Mouse (Mus musculus) MEL (cell line): ENCODE data around the gene Efna2. TPM values are rescaled to one million over a fixed set of nuclear protein-coding genes. Genes with fewer than 3 reads are reported as not detected.

Experiments used
- DNase-seq: peaks from one replicate; pipeline ENCODE4 v3.0.0; 2011; ENCODE audit warnings: low read depth, low spot score
- H3K27ac ChIP-seq: 2 replicates; pipeline ENCODE4 v1.5.1; 2012; ENCODE audit warnings: low read depth, mild to moderate bottlenecking, control low read depth, low read length, moderate library complexity; ENCODE audit not compliant: control insufficient read depth
- H3K27me3 ChIP-seq, 2 experiments: fragments of 150-350 bp in 1 of 2; sonication (generic) in 1 of 2; 2 replicates each; pipeline ENCODE4 v1.6.1; 2012; ENCODE audit warnings: low read length in 2 of 2, mild to moderate bottlenecking in 2 of 2, improper control_type of control experiment in 1 of 2, moderate library complexity in 1 of 2; ENCODE audit not compliant: insufficient read depth in 2 of 2, control insufficient read depth in 1 of 2
- H3K36me3 ChIP-seq, 2 experiments: 2 replicates each; pipeline ENCODE4 v1.6.1; 2012 to 2014; ENCODE audit warnings: low read length in 2 of 2, improper control_type of control experiment in 1 of 2, inconsistent platforms in 1 of 2, mild to moderate bottlenecking in 1 of 2; ENCODE audit not compliant: insufficient read depth in 2 of 2, control insufficient read depth in 1 of 2
- H3K4me1 ChIP-seq, 2 experiments: fragments of 150-350 bp in 1 of 2; sonication (generic) in 1 of 2; 2 replicates each; pipeline ENCODE4 v1.6.1; 2012; ENCODE audit warnings: low read length in 2 of 2, improper control_type of control experiment in 1 of 2, mild to moderate bottlenecking in 1 of 2; ENCODE audit not compliant: insufficient read depth in 2 of 2, control insufficient read depth in 1 of 2
- H3K4me3 ChIP-seq, 2 experiments: fragments of 150-350 bp in 1 of 2; sonication (generic) in 1 of 2; 2 replicates each; pipeline ENCODE4 v1.5.1; 2012; ENCODE audit warnings: low read depth in 2 of 2, low read length in 2 of 2, mild to moderate bottlenecking in 2 of 2, moderate library complexity in 2 of 2, control low read depth in 1 of 2, improper control_type of control experiment in 1 of 2; ENCODE audit not compliant: control insufficient read depth in 1 of 2, insufficient read depth in 1 of 2
- H3K79me2 ChIP-seq: 2 replicates; pipeline ENCODE4 v1.6.1; 2012; ENCODE audit warnings: mild to moderate bottlenecking, low read length, moderate library complexity; ENCODE audit not compliant: control insufficient read depth, poor library complexity, insufficient read depth
- H3K9ac ChIP-seq: 2 replicates; pipeline ENCODE4 v1.6.1; 2012; ENCODE audit warnings: low read depth, mild to moderate bottlenecking, control low read depth, low read length, moderate library complexity; ENCODE audit not compliant: control insufficient read depth, poor library complexity, severe bottlenecking
- H3K9me3 ChIP-seq: fragments of 150-350 bp; sonication (generic); replicated peaks from 2 replicates; pipeline ENCODE4 v1.6.1; 2012; ENCODE audit warnings: mild to moderate bottlenecking, low read length, improper control_type of control experiment, moderate library complexity; ENCODE audit not compliant: insufficient read depth
- E2F4 ChIP-seq: IDR thresholded peaks from 2 replicates; pipeline ENCODE4 v1.6.1; 2011; ENCODE audit warnings: low read depth, low read length, improper control_type of control experiment, borderline replicate concordance
- EP300 ChIP-seq, 2 experiments: IDR thresholded peaks; 2 replicates each; pipeline ENCODE4 v1.6.1; 2011; ENCODE audit warnings: improper control_type of control experiment in 2 of 2, low read length in 2 of 2, low read depth in 1 of 2, mild to moderate bottlenecking in 1 of 2
- KAT2A ChIP-seq: conservative IDR thresholded peaks from 2 replicates; pipeline ENCODE4 v1.6.1; 2012; ENCODE audit warnings: low read depth, low read length, improper control_type of control experiment, inconsistent platforms
- MAX ChIP-seq: IDR thresholded peaks from 2 replicates; pipeline ENCODE4 v1.6.1; 2011; ENCODE audit warnings: low read length, improper control_type of control experiment
- MYC ChIP-seq: IDR thresholded peaks from 2 replicates; pipeline ENCODE4 v1.6.1; 2011; ENCODE audit warnings: low read depth, mild to moderate bottlenecking, low read length, improper control_type of control experiment, moderate library complexity
- POLR2A ChIP-seq, 2 experiments: IDR thresholded peaks; 2 replicates each; pipeline ENCODE4 v1.6.1; 2011 to 2012; ENCODE audit warnings: low read length in 2 of 2, mild to moderate bottlenecking in 2 of 2, control low read depth in 1 of 2, improper control_type of control experiment in 1 of 2, low read depth in 1 of 2, moderate library complexity in 1 of 2; ENCODE audit not compliant: control insufficient read depth in 1 of 2, insufficient read depth in 1 of 2, poor library complexity in 1 of 2
- TBP ChIP-seq: IDR thresholded peaks from 2 replicates; pipeline ENCODE4 v1.8.0; 2011; ENCODE audit warnings: low read depth, low read length, improper control_type of control experiment
- TCF12 ChIP-seq: IDR thresholded peaks from 2 replicates; pipeline ENCODE4 v1.6.1; 2014; ENCODE audit warnings: low read depth, mild to moderate bottlenecking, inconsistent platforms, low read length, improper control_type of control experiment, moderate library complexity
- USF2 ChIP-seq, 2 experiments: IDR thresholded peaks; 2 replicates each; pipeline ENCODE4 v1.6.1; 2011 to 2012; ENCODE audit warnings: improper control_type of control experiment in 2 of 2, low read length in 2 of 2, borderline replicate concordance in 1 of 2, inconsistent platforms in 1 of 2, low read depth in 1 of 2, mild to moderate bottlenecking in 1 of 2; ENCODE audit not compliant: insufficient read depth in 1 of 2
- ZKSCAN1 ChIP-seq: IDR thresholded peaks from 2 replicates; pipeline ENCODE4 v1.6.1; 2012; ENCODE audit warnings: low read depth, mild to moderate bottlenecking, inconsistent platforms, low read length, improper control_type of control experiment, moderate library complexity
- ZNF384 ChIP-seq: IDR thresholded peaks from 2 replicates; pipeline ENCODE4 v1.6.1; 2012; ENCODE audit warnings: low read depth, mild to moderate bottlenecking, inconsistent platforms, low read length, improper control_type of control experiment
- polyA plus RNA-seq, 2 experiments: library from polyadenylated mRNA; stranded (reverse) in 1 of 2; unstranded in 1 of 2; fragments of >175 nt in 1 of 2; fragments of >200 nt in 1 of 2; gene quantifications; 2 replicates each; pipeline versions ENCODE4 v1.2.1 to v1.2.4; 2012; ENCODE audit warnings: low replicate concordance in 2 of 2, low read depth in 1 of 2; ENCODE audit not compliant: insufficient read length in 2 of 2, insufficient read depth in 1 of 2, missing spikeins in 1 of 2
- total RNA-seq: library from RNA; depleted of rRNA; stranded (reverse); fragments of 300-350 nt; gene quantifications from 2 replicates; pipeline ENCODE4 v1.2.3, GENCODE M21; 2012; rRNA removed

The Efna2 gene
- total RNA-seq (0.12 TPM in 1 of 2 replicates, not detected in the other), polyA plus RNA-seq (1 to 10 TPM in 1 of 2 experiments, not detected in 1; 2.8 TPM)

DNA sequence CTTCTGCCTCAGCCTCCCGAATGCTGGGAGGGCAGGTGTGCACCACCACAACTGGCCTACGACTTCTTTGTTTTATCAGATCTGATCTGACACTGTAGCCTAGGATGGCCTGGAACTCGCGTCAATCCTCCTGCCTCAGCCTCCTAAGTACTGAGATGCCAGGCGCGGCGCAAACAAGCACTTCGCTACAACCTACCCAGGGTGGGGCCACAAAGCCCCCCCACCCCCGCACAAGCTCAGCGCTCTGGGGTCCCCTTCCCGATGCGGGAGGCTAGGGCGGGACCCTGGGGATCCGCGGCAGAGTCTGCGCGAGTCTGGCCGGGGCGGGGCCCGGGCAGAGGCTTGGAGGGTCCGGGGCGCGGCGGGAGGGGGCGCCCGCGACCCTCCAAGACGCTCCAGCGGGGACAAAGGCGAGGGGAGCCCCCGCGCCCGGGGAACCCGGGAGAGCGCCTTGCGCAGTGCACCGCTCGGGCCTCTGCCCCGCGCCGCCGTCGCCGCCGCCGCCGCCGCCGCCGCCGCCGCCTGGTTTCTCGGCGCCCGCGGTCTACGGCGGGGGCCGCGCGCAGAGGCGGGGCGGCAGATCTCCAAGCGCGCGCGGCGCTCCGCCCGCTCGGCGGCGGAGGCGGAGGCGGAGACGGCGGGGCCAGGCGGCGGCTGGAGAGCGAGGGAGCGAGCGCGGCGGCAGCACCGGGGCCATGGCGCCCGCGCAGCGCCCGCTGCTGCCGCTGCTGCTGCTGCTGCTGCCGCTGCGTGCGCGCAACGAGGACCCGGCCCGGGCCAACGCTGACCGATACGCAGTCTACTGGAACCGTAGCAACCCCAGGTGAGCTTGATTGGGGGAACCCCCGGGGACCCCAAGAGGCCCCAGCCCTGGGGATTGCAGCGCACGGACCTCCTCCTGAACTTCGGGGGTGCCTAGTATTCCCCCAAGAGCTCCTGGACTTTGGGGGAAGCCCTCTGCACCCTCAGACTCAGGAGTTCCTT, at the start of gene Efna2:
Gene Efna2 (plus strand): TSS at position 415 of the 984 bp plus-strand sequence.
- Histone ChIP-seq H3K4me3 (peak within 1 kb of the TSS in 1 of 2 experiments; percentile 35; a peak in 2 of 4 replicates), H3K27ac (no peak within 1 kb of the TSS), H3K9me3 (no peaks in the 10 kb centered on the region), H3K27me3 (peaks cover 9 to 12% of the 10 kb centered on the region in 2 experiments), H3K79me2 (no peaks in the 10 kb centered on the region), H3K4me1 (no peaks in the 10 kb centered on the region), H3K36me3 (no peaks in the 10 kb centered on the region), H3K9ac (peak within 1 kb of the TSS; percentile 53)
- no peak for TF ChIP-seq TCF12
- no peak for TF ChIP-seq TBP
- no peak for TF ChIP-seq USF2 (IDR thresholded peaks at IDR 0.05; ENCODE audit: borderline replicate concordance in 1 of 2, insufficient read depth in 1 of 2, low read depth in 1 of 2, low read length in 2 of 2)
- TF ChIP-seq E2F4, result no peak
- no peak for TF ChIP-seq KAT2A
- no peak for TF ChIP-seq EP300 (IDR thresholded peaks at IDR 0.05; ENCODE audit: low read depth in 1 of 2, low read length in 2 of 2)
- TF ChIP-seq ZKSCAN1, result no peak
- no peak for TF ChIP-seq MYC
- DNase-seq, result no peak

DNA sequence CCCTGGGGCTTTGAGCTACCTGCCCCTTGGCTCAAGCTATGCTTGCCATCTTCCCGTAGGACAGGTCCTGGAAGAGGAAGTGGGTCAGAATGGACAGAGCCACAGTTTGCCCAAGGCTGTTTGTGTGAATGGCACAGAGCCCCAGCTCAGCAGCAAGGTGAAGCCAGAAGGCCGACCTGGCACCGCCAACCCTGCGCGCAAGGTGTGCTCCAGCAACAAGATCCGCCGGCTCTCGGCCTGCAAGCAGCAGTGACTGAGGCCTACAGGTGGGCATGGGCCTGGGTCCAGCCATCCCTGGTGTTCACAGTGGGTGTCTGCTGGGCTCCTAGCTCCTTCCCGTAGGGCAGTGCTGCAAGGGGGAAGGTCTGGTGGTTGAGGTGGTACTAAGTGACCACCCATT, 49.4 kb upstream of the Efna2 start:
- Histone ChIP-seq H3K4me3 (no peak overlapping the region), H3K79me2 (peaks cover 4% of the 10 kb centered on the region; the same call in 1 of the 2 replicates), H3K36me3 (no peaks in the 10 kb centered on the region; a peak in 1 of 4 replicates), H3K9me3 (no peaks in the 10 kb centered on the region), H3K27ac (no peak overlapping the region), H3K9ac (no peak overlapping the region), H3K4me1 (no peaks in the 10 kb centered on the region)
- no peak for DNase-seq
- no peak for TF ChIP-seq MAX
- no peak for TF ChIP-seq ZNF384
- TF ChIP-seq POLR2A (IDR thresholded peaks at IDR 0.05; ENCODE audit: control insufficient read depth in 1 of 2, insufficient read depth in 1 of 2, low read depth in 1 of 2, low read length in 2 of 2, poor library complexity in 1 of 2), result 0 out of 4 replicates have a peak, but pooled peaks of 1 of the 2 experiments have one; percentile 4
- TF ChIP-seq, all 39 proteins: peak for 1
- H3K27me3 ChIP-seq, result no peaks in the 10 kb centered on the region
